Mouse (Mus musculus) layer of hippocampus, postnatal 14 days (tissue): ENCODE data around the gene Gm10577. TPM values are rescaled to one million over a fixed set of nuclear protein-coding genes. Genes with fewer than 3 reads are reported as not detected.

Source experiments
- DNase-seq, 2 experiments: peaks; one replicate each; pipeline ENCODE4 v3.0.0; 2021 to 2022; ENCODE audit warnings: low spot score in 2 of 2, mixed read lengths in 1 of 2
- long read RNA-seq, 2 experiments: library from polyadenylated mRNA; stranded (forward); transcript quantifications; one replicate each; pipeline ENCODE4 v2.0.0; 2021
- total RNA-seq, 2 experiments: library from RNA; stranded (reverse); gene quantifications; 2 replicates each; pipeline ENCODE4 v1.2.3; 2021

Gene Gm10577
- not detected for total RNA-seq
- long read RNA-seq, experiment 1 = 0 reads
- long read RNA-seq, experiment 2 = 0 reads

GRCm38 (mm10) chr4:101020596-101020995, at the start of gene Gm10577:
Gm10577 (minus strand) TSS chr4:101020696.
- no peak for DNase-seq

GRCm38 (mm10) chr4:101069154-101069971, 48.9 kb upstream of the Gm10577 start:
- DNase-seq = peak in 1 of 2 experiments; percentile 29

- DNase-seq = peak; percentile 39 to 40
Observed at GRCm38 (mm10) chr4:101068786-101069153, 48.3 kb upstream of the Gm10577 start, which contains the start of gene Raver2. Raver2 (plus strand) TSS chr4:101068983.

- DNase-seq = no peak
Observed at GRCm38 (mm10) chr4:101066401-101066800, 45.9 kb upstream of the Gm10577 start.

GRCm38 (mm10) chr4:101062146-101062545, 41.6 kb upstream of the Gm10577 start:
- peak in 1 of 2 experiments; percentile 39 for DNase-seq

- DNase-seq = no peak
Observed at GRCm38 (mm10) chr4:101046576-101046975, 26.1 kb upstream of the Gm10577 start.

GRCm38 (mm10) chr4:101044149-101044548, 23.7 kb upstream of the Gm10577 start:
- no peak for DNase-seq

GRCm38 (mm10) chr4:101043691-101044090, 23.2 kb upstream of the Gm10577 start:
- DNase-seq = no peak

GRCm38 (mm10) chr4:101037156-101037555, 16.7 kb upstream of the Gm10577 start:
- peak in 1 of 2 experiments; percentile 48 for DNase-seq

- DNase-seq = no peak
Observed at GRCm38 (mm10) chr4:101035131-101035530, 14.6 kb upstream of the Gm10577 start.

- no peak for DNase-seq
Observed at GRCm38 (mm10) chr4:101033047-101033446, 12.6 kb upstream of the Gm10577 start.

- no peak for DNase-seq
Observed at GRCm38 (mm10) chr4:101027852-101028411, 7.4 kb upstream of the Gm10577 start.

GRCm38 (mm10) chr4:101026995-101027394, 6.5 kb upstream of the Gm10577 start:
- peak in 1 of 2 experiments; percentile 32 for DNase-seq

- peak; percentile 25 to 66 for DNase-seq
Observed at GRCm38 (mm10) chr4:101026566-101026965, 6.1 kb upstream of the Gm10577 start.

- DNase-seq = no peak
Observed at GRCm38 (mm10) chr4:101017806-101018205, 2.7 kb downstream of the Gm10577 start.

- no peak for DNase-seq
Observed at GRCm38 (mm10) chr4:101009092-101009491, 11.4 kb downstream of the Gm10577 start.

- DNase-seq = no peak
Observed at GRCm38 (mm10) chr4:101008362-101008769, 12.1 kb downstream of the Gm10577 start.

GRCm38 (mm10) chr4:101002961-101003360, 17.5 kb downstream of the Gm10577 start:
- no peak for DNase-seq

GRCm38 (mm10) chr4:101001073-101001472, 19.4 kb downstream of the Gm10577 start:
- no peak for DNase-seq

GRCm38 (mm10) chr4:101000622-101001021, 19.9 kb downstream of the Gm10577 start:
- no peak for DNase-seq

GRCm38 (mm10) chr4:100998906-100999305, 21.6 kb downstream of the Gm10577 start:
- DNase-seq = no peak

GRCm38 (mm10) chr4:100998145-100998544, 22.4 kb downstream of the Gm10577 start:
- peak; percentile 63 to 72 for DNase-seq
